Mouse (Mus musculus): ENCODE data around the gene Gm21985.

The Gm21985 gene

DNA sequence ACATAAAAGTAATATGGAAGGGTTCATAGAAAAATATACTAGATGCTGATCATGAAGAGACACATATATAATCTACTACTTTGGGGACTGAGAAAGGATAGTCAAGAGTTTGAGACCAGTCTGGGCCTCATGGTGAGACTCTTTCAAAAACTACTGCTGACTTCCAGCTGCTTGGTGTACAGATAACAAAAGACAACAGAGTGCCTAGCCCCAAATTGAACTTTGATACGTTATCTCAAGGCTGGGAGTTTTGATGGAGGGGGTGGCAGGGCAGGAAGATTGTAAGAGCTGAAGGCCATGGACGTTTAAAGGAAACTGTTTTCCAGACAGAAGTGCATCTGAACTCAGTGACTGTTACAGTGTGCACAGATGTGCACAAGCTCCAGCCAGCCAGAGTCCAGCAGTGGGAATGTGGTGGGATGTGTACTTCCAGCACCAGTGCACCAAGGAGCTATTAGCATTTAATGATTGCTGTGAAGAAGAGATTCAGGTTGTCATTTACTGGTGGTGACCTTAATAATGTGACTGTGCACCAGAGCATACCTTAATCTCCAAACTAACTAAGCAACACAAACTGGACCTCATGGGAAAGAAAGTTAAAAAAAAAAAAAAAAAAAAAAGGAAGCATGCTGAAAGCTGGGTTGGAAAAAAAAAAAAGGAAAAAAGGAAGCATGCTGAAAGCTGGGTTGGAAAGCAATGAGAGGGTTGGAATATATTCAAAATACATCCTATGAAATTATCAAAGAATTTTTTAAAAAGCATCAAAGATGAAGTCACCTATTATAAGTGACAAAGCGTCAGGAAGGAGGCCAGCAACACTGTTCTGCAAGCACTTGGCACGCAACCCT is 66.2 kb downstream of the Gm21985 start:
- no peak for DNase-seq

- no peak for DNase-seq
Measured at GRCm38 (mm10) chr2:112337211-112337610, 71.1 kb downstream of the Gm21985 start.

GRCm38 (mm10) chr2:112339736-112340135 is 73.6 kb downstream of the Gm21985 start:
- DNase-seq = no peak

- DNase-seq = no peak
Measured at GRCm38 (mm10) chr2:112341117-112341516, 75.0 kb downstream of the Gm21985 start.

DNA sequence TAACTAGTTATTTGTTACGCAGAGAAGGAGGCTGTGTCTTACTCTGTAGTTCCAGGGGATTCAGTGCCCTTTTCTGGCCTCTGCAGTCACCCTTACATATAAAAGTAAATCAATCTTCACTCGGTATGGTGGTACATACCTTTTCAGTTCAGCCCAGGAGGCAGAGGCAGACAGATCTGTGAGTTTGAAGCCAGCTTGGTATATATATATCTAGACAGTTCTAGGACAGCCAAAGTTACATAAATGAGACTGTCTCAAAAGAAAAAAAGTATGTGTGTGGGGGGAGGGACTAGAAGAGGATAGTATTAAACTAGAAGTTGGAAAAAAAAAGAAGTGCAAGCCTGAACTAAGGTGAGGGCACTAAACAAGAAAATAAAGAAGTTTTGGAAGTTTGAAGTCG is 82.1 kb downstream of the Gm21985 start:
- no peak for DNase-seq

DNA sequence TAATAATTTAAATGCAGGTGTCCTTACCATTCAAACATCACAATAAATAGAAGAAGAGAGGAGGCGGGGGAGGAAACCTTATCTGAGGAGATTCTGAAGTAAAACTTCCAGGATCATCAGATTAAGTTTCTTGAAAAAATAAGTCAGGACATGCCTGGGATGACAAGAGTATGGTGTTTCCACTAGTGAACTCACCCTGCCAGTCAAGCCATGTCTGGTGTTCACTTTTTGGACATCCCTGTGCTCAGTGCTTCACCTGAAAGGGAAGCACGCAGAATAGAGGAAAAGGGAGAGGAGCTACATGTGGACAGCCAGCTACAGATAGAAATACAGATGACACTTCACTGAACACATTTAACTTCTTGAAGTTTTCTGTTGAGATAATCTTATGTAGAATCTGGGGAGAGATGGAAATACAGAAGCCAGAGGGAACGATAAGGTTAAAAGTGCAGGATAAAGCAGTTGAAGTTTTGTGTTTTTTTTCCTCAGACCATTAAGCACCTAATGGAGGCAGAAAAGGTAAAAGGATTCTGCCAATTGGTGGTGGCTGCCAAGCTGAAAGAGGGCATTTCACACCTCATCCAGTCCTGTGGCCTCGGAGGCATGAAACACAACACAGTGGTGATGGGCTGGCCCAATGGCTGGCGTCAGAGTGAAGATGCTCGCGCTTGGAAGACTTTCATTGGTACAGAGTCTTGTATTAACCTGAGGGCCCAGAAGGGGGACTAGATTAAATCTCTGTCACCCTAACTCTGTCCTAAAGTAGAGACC is 87.8 kb downstream of the Gm21985 start:
- DNase-seq = no peak

- no peak for DNase-seq
Measured at GRCm38 (mm10) chr2:112359611-112360010, 93.5 kb downstream of the Gm21985 start.

- DNase-seq = no peak
Measured at GRCm38 (mm10) chr2:112360012-112360780, 94.1 kb downstream of the Gm21985 start.

DNA sequence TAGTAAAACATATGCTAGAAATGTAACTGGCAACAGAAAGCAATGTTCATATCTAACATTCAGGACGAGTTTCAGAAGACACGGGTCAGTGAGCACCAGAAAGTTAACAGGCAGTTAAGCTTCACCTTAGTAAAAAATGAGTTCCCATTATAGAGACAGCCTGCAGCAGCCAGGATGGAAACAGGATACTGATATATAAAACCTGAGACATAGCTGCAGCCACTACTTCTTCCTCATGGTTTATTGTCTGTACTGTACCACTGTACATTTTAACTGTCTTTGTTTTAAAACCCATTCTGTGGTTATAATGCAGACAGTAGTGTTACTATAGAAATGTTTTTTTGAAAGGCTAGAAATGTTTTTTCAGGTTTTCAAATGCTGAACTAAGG is 94.7 kb downstream of the Gm21985 start:
- no peak for DNase-seq

DNA sequence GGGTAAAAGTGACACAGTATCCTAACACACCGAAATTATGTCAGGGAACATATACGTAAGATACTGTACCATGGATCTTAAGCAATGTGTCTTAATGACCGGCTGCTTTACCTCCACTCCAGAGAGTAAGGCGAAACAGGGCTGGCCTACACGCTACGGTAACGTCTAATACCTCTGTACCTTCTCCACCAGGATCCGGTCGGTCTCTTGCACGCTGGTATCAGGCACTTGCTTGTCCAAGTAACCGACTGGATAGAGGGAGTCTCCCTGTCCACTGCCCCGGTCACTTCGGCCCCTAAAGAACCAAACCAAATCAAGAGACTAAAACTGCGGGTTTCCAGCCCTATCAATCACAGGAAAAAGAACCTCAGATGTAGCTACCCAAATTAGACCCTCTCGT is 101.1 kb downstream of the Gm21985 start:
- DNase-seq = no peak

GRCm38 (mm10) chr2:112367726-112368673 is 101.9 kb downstream of the Gm21985 start, which contains the start of gene Emc4:
TSS of gene Emc4 (minus strand) at chr2:112368027.
- peak; percentile 87 for DNase-seq

DNA sequence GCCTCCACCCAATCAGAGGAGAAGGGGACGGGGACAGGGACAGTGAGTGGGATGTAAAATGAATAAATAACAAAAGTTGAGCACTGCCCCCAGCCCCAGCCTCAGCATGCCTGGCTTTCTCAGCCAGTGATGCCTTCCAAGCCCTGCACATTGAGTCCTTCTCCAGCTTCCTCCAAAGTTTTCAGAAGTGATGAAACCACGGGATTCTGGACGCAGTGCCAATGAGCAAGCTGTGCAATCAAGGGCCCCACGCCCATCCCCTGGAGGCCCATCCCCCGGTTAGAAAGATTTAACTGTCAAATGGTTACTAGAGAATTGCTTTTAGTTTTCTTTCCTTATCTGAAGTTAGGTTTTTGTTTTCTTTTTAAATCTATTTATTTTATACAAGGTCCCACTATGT is 103.8 kb downstream of the Gm21985 start:
- no peak for DNase-seq

DNA sequence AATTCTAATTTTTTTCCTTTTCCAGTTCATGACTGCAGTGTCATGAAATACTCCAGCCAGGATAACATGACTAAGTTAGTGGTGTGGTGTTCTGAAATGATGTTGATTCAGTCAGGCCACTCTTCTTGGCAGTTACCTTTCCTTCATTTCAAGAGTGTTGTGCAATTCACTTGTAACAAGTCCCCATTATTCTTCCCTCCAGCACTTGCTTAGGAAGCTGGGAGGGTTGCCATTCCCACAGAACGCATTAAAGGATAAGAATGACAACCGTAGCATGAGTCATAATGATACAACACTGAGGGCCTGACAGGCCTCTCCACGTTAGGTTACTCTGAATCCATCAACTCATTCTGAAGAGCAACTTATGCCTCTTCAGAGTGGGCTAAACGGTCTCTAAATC is 107.0 kb downstream of the Gm21985 start:
- DNase-seq = no peak

DNA sequence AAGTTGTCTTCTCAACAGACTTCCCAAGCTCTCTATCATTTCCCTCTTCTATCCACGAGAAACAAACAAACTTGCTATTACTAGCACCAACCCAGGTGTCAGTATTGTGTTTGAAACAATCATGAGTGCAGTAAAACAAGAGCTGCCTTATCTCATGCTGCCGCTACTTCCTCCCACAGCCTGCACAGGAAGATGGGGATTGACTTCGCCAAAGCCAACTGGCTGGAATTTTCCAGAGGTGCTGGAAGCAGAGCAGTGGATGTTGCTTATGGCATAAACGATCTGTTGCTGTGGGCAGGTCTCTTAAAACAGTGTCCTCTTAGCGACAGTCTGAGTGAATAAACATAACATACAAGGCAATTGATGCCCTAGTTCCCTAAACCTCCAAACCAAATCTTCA is 108.5 kb downstream of the Gm21985 start:
- no peak for DNase-seq

DNA sequence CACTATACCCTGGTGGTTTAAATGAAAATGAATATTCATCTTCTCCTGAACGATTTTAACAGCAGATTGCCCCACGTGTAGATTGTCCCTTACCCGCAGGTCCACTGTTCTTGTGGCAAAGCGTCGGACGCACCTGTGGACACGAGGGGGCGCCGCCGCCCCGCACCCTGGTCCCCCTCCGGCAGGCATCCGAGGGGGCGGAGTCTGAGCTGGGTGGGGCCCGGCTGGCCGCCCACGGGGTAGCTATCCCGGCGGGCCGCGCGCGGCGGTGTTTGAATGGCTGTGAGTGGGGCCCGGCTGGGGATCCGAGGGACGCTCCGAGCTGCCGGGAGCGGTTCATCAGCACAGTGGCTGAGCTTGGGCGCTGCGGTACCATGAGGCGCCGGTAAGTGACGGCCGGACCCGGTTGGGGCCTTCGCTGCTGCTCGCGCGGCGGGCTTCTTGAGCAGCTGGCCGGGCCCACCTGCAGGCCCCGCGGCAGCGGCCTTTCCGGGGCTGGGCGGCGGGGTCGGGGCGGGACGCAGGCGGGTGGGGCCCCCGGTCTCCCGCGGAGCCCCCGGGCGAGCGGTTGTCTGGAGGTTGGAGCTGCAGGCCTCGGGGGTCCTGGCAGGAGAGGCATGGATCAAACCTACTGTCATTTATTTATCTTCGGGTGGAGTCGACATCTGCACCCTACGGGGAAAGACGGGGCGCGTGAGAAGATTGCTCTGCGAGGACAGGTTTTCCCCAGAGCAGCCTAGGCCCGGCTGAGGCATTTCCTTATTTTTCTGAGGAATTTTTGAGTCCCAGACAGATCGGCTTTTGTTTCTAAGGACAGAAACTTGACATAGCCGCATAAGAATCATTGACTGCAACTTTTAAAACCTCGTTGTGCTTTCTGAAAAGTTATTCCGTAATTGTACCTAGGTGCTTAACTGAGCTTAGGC is 113.1 kb downstream of the Gm21985 start, which contains the start of gene Katnbl1:
TSS of gene Katnbl1 (plus strand) at position 239 of the 926 bp plus-strand sequence.
- DNase-seq = peak; percentile 94

- DNase-seq = no peak
Measured at GRCm38 (mm10) chr2:112380131-112380530, 114.0 kb downstream of the Gm21985 start.

DNA sequence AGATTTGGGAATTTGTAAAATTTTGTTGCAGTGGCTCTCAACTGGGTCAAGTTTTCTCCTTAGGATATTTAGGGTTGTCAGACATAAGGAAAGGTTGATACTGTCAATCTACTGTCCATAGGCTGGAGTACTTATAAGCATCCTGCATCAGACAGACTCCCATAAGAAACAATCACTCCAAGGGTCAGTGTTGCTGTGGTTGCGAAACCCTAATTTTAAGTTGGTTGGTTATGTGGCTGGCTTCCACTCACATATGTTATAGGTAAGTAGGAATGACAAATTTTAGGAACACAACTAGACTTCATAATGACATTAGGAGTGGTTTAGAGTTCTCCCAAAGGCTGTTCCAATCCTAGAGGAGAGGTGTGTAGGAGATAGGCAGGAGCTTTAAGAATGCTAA is 115.1 kb downstream of the Gm21985 start:
- DNase-seq = no peak

- DNase-seq = no peak
Measured at GRCm38 (mm10) chr2:112390843-112391242, 124.7 kb downstream of the Gm21985 start.

- no peak for DNase-seq
Measured at GRCm38 (mm10) chr2:112391346-112392000, 125.4 kb downstream of the Gm21985 start.

GRCm38 (mm10) chr2:112392689-112393088 is 126.6 kb downstream of the Gm21985 start:
- DNase-seq = no peak

Measured in cerebellum, adult 8-10 months (tissue).